Mouse (Mus musculus) T-helper 17 cell (primary cell): Measurements from ENCODE around the gene Gramd1a.

Source experiments
- in situ Hi-C, 2 experiments: fragments of 300-600 bp; cut with MboI, MseI; formaldehyde crosslinking; loops; 1 replicate in 1 of 2; 2 replicates in 1 of 2; pipeline ENCODE4 v1.15.1; 2025; ENCODE audit warnings: high pct_unique_total_duplicates in 2 of 2

The Gramd1a gene

DNA sequence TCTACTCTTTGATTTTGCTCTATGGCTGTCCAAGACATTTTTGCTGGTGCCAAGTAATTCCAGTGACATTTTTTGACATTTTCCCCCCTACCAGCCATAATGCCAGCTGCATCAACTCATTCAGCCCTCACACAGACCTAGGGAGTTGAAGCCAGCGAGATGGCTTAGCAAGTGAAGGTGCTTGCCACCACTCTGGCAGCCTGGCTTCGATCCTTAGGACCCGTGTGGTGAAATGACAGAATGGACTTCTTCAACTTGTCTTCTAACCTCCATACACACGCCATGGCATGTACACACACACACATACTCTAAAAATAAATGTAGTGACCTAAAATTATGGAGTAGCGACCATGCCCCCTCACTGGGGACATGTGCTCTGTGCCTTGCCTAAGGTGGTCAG lies 31.3 kb downstream of the Gramd1a start:
- in situ Hi-C loops: loop anchor here in 1 of 2 experiments (10.0 kb wide), 1 partner anchor 50 kb away; no protein-coding TSS in a partner anchor

DNA sequence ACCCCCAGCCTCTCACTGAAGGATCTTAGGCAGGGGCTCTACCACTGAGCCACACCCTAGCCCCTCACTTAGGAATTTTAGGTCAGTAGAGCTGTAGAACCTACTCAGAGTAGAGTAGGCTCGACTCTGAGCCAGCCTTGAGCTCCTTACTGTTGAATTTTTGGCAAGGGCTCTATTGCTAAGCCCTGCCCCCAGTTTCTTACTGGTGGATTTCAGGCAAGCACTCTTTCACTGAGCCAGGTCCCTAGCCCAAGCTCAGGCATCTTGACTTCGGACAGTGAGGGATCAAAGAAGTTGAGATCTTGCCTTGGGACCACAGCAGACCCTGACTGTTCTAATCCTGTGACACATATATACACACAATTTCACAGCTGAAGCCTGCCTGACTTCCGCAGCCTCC lies 32.0 kb downstream of the Gramd1a start:
- in situ Hi-C loops: loop anchor here in 1 of 2 experiments (10.0 kb wide), 1 partner anchor 51 kb away; no protein-coding TSS in a partner anchor

- in situ Hi-C loops: loop anchor here in 1 of 2 experiments (10.0 kb wide), 1 partner anchor 52 kb away; no protein-coding TSS in a partner anchor
These were observed 32.8 kb downstream of the Gramd1a start for GRCm38 (mm10) chr7:31122641-31123631.

GRCm38 (mm10) chr7:31119556-31119955 lies 36.1 kb downstream of the Gramd1a start:
- in situ Hi-C loops: no loop called here

GRCm38 (mm10) chr7:31118486-31118885 lies 37.2 kb downstream of the Gramd1a start:
- in situ Hi-C loops: no loop called here

DNA sequence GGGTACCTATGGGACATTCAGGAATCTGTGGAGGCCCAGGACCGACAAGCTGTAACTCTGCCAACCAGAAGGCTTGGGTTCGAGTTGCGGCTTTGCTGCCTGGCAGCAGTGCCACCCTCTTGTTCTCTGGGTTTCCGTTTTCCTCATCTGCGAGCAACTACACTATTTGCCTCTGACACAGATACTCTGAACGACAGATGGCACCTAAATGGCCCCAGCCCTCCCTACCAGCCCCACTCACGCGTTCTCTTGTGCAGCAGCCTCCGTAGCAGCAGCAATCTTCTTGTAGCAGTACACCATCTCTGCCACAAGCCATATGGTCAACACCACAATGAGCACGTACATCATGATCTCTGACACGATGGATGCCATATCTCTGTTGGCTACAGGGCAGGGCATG lies 38.2 kb downstream of the Gramd1a start:
- in situ Hi-C loops: no loop called here

DNA sequence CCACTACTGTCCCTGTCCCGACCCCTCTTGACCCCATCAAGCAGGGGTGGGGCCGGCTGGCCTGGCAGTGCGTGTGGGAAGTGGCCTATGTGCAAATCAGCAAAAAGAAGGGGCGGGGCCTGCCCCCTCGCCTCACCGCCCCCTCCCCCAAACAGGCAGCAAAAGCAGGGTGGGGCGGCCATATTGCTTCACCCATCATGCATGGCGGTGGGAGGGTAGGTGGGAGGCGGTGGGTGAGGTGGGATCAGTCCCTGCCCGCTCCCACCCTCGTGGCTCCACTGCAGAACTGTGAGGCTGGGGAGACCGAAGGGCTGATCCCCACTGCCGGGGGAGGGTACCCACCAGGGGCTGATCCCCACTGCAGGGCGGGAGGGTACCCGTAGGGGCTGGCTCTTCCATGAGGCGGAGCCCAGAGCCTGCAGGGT lies 39.0 kb downstream of the Gramd1a start:
- in situ Hi-C loops: no loop called here

DNA sequence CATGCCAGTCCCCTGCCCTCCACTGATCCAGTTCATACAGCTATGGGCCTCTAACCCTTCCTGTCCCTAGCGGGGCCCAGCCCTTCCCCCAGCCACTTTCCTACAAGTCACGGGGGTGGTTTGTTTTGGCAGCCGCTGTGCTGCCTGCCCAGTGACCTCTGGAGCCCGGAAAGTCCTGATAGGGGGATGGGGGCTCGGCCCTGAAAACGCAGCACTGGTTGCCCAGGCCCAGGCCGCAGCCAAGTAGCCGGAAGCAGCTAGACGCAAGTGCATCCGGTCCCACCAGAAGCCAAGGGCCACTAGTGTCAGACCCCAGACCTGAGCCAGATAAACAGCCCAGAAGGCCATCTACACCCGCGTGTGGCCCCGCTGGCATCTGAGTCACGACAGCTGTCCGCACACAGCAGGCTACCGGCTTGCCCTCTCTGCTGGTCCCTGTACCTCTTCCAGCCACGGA lies 40.1 kb downstream of the Gramd1a start:
- in situ Hi-C loops: no loop called here

DNA sequence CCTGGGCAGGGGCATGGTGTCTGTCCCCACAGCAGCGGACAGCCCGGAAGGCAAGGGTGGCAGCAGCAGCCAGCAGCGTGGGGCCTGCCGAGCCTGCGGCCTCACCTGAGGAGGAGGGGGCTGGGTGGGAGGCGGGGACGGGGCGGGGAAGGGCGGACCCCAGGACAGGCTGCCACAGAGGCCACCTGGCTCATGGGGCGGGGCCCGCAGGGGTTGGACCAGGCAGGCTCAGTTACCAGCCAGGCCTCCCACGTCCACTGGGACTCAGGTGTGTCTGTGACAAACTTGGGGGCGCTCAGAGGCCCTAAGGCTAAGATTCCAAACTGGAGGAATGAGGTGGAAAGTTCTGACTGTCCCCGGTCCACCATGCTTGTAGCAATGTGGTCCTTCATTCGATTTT lies 40.5 kb downstream of the Gramd1a start, which contains the start of gene Hpn:
Gene Hpn, minus strand, starts transcription at position 109 of the 400 bp plus-strand sequence.
- in situ Hi-C loops: no loop called here

DNA sequence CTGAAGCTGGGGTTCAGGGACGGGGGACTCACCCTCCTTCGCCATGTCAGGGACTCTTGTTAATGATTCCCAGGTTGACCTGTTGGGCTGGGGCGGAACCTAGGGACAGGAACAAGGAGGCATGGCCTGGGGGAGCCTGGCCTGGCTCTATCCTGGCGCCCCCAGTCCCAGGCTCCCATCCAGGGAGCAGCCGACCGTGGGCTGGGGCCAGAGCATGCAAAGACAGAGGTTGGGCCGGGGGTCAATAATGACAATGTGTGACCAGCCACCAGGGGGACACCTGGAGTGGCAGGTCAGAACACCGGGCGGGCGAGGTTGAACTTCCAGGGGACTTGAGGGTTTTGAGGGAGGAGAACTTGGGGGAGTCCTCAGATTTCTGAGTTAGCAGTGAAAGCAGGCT lies 41.0 kb downstream of the Gramd1a start:
- in situ Hi-C loops: no loop called here

DNA sequence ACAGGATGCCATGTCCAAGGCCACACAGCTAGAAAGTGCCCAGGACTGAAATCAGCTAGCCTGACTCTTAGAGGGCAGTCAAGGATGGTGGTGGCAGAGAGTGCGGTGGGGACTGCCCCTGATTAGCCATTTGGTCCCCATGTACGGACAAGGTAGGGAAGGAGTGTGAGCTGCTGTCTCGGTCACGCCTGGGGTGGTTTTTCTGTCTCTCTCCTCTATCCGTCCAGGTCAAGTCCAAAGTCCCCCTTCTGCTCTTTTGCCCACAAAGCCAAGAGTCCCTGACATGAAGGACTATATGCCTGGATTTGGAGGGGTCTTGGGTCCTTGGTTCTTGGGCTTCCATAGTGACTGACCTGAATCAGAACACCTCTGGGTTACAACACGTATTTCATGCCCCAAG lies 41.9 kb downstream of the Gramd1a start:
- in situ Hi-C loops: no loop called here

DNA sequence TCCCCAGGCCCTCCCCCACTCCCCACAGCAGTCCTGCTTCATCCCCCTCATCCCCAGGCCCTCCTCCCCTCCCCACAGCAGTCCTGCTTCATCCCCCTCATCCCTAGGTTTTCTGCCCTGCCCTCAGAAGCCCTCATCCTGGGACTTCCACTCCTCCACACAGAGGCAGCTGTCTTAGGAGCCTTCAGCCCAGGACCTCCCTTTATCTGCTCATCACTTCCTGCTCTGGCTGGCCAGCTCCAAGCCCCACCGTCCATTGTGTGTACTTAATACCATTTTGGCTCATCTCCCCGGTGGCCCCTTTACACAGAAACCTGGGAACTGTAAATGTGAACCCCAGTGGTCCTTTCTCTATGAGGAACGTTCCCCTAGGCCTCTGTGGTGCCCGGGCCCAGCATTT lies 43.7 kb downstream of the Gramd1a start:
- in situ Hi-C loops: no loop called here

- in situ Hi-C loops: no loop called here
These were observed 44.8 kb downstream of the Gramd1a start for GRCm38 (mm10) chr7:31110861-31111385.

DNA sequence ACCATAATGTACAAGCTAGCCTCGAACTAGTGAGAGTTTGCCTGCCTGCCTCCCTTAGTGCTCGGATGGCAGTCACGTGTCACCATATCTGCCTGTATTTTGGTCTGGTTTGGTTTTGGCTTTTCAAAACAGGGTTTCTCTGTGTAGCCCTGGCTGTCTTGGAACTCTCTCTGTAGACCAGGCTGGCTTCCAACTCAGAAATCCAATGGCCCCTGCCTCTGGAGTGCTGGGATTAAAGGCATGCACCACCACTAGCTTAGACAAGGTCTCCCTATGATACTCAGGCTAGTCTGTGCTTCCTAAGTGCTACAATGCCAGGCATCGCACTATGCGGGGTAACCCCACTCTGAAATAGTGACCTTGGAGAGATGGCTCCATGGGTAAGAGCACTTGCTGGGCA lies 45.9 kb downstream of the Gramd1a start:
- in situ Hi-C loops: no loop called here

GRCm38 (mm10) chr7:31109091-31109490 lies 46.6 kb downstream of the Gramd1a start:
- in situ Hi-C loops: no loop called here

GRCm38 (mm10) chr7:31107781-31108180 lies 47.9 kb downstream of the Gramd1a start:
- in situ Hi-C loops: no loop called here

GRCm38 (mm10) chr7:31106166-31106565 lies 49.5 kb downstream of the Gramd1a start:
- in situ Hi-C loops: no loop called here

DNA sequence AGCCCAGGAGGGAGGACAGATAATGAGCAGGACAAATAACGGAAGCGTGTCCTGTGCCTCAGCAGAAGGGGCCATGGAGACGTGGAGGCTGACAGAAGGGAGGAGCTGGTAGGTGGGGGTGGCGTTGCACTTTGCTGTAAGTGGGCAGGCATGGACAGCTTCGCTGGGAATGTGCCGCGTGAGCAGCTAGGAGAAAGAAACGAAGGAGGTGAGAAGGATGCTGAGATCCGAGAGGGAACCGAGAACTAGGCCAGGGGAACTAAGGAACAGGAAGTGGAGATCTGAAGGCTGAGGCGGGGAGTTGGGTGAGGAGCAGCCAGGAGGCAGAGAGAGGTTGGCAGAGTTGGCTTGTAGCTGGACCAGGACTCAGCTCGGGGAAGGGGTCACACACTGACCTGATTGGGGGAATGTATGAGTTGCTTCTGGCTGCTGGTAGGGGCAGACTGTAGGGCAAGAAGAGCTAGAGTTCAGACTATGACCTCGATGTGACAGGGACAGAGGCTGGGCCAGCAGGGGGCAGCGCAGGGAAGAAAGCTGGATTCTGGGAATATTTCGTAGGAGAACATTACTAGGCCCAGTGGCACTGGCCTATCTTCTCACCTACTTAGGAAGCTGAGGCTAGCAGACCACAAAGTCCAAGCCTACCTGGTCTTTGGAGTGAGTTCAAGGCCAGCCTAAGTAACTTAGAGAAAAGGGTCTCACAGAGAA lies 50.5 kb downstream of the Gramd1a start:
- in situ Hi-C loops: no loop called here

DNA sequence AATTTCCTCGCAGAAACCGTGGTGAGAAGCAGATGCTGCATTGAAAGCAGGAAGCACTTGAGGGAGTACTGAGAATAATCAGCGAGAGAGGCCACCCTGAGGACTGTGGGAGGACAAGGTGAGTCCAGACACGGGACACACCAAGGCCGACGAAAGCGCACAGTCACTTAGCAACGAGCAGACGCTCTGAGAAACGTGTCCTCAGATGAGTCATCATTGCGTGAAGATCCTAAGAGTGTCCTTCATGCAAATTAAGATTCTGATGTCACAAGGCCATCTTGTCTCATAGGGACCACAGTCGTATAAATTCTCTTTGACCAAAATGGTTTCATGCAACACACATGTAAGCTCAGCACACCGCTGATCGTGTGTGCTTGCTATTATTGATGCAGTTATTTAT lies 54.9 kb downstream of the Gramd1a start:
- in situ Hi-C loops: no loop called here

DNA sequence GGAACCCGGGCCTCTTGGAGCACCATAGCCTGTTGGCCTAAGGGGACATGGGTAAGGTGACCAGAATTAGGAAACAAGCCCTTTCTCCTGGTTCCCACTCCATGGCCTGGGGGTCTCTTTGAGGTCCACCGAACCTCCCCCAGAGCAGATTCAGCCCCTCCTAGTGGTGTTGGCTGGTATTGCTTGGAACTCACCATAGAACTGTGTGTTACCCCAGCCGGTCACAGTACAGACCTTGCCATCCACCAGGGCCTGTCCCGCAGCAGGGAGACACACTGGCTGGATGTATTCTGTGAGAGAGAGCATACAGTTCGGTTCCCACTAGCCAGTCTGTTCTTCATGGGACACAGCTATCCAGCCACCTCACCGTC lies 56.1 kb downstream of the Gramd1a start:
- in situ Hi-C loops: loop anchor here in 1 of 2 experiments (5.0 kb wide), 1 partner anchor 37 kb away; no protein-coding TSS in a partner anchor

- in situ Hi-C loops: loop anchor here in 1 of 2 experiments (5.0 kb wide), 1 partner anchor 37 kb away; no protein-coding TSS in a partner anchor
These were observed 56.7 kb downstream of the Gramd1a start for GRCm38 (mm10) chr7:31098697-31099611.
